Mouse (Mus musculus): ENCODE data around the gene Epgn. TPM values are rescaled to one million over a fixed set of nuclear protein-coding genes. Genes with fewer than 3 reads are reported as not detected.

Gene Epgn
- 0.09 and 0.23 TPM in 2 replicates for polyA plus RNA-seq (2015; fragmentation: Nextera tagmentation; extraction: Ambion mirVana)

GRCm38 (mm10) chr5:91027164-91027563, at the start of gene Epgn:
Epgn (plus strand) TSS chr5:91027464.
- Histone ChIP-seq H3K27ac (no peak within 1 kb of the TSS), H3K9ac (no peak within 1 kb of the TSS), H3K4me2 (no peak within 1 kb of the TSS), H3K9me3 (replicated peaks) (no peaks in the 10 kb centered on the region), H3K4me1 (no peaks in the 10 kb centered on the region), H3K27me3 (no peaks in the 10 kb centered on the region), H3K36me3 (ENCODE audit: poor library complexity, severe bottlenecking) (peaks cover 3% of the 10 kb centered on the region; the same call in 1 of the 2 replicates), H3K4me3 (no peak within 1 kb of the TSS)
- ATAC-seq: no peak
- WGBS: 90% methylated on average over 6 of the region's 6 CpGs

GRCm38 (mm10) chr5:90980297-90980696, 47.0 kb upstream of the Epgn start:
- Histone ChIP-seq H3K27ac (no peak overlapping the region), H3K27me3 (no peaks in the 10 kb centered on the region), H3K36me3 (ENCODE audit: poor library complexity, severe bottlenecking) (peaks cover 11% of the 10 kb centered on the region), H3K9me3 (replicated peaks) (no peaks in the 10 kb centered on the region), H3K4me2 (no peak overlapping the region), H3K9ac (no peak overlapping the region), H3K4me1 (no peaks in the 10 kb centered on the region), H3K4me3 (no peak overlapping the region)
- ATAC-seq: no peak
- WGBS: 91% methylated on average over 7 of the region's 7 CpGs

GRCm38 (mm10) chr5:90987605-90988004, 39.7 kb upstream of the Epgn start:
- WGBS: 18% methylated on average over 5 of the region's 5 CpGs

GRCm38 (mm10) chr5:90988149-90988548, 39.1 kb upstream of the Epgn start:
- Histone ChIP-seq H3K4me1 (peaks cover 20% of the 10 kb centered on the region; the same call in 1 of the 2 replicates), H3K9me3 (replicated peaks) (no peaks in the 10 kb centered on the region), H3K36me3 (ENCODE audit: poor library complexity, severe bottlenecking) (0 out of 2 replicates have a peak, but pooled peaks cover 4% of the 10 kb centered on the region), H3K9ac (no peak overlapping the region), H3K4me3 (no peak overlapping the region), H3K4me2 (no peak overlapping the region), H3K27me3 (no peaks in the 10 kb centered on the region), H3K27ac (no peak overlapping the region)
- 22% methylated on average over 3 of the region's 3 CpGs for WGBS
- ATAC-seq: peak; percentile 51; the same call in 1 of the 2 replicates

More at GRCm38 (mm10) chr5:90987605-90988004, 39.7 kb upstream of the Epgn start:
- H3K27ac ChIP-seq: no peak overlapping the region
- H3K9me3 ChIP-seq (replicated peaks): no peaks in the 10 kb centered on the region
- H3K4me2 ChIP-seq: peak overlapping the region; percentile 24
- no peaks in the 10 kb centered on the region for H3K27me3 ChIP-seq
- ATAC-seq: peak; percentile 96
- H3K9ac ChIP-seq: no peak overlapping the region
- peaks cover 20% of the 10 kb centered on the region; the same call in 1 of the 2 replicates for H3K4me1 ChIP-seq
- H3K4me3 ChIP-seq: no peak overlapping the region
- H3K36me3 ChIP-seq (ENCODE audit: poor library complexity, severe bottlenecking): 0 out of 2 replicates have a peak, but pooled peaks cover 4% of the 10 kb centered on the region

- 0 out of 2 replicates have a peak, but pooled peaks cover 4% of the 10 kb centered on the region for H3K36me3 ChIP-seq (ENCODE audit: poor library complexity, severe bottlenecking)
- H3K9ac ChIP-seq: no peak overlapping the region
- WGBS: 82% methylated on average over 4 of the region's 4 CpGs
- no peak overlapping the region for H3K4me3 ChIP-seq
- H3K9me3 ChIP-seq (replicated peaks): no peaks in the 10 kb centered on the region
- peaks cover 20% of the 10 kb centered on the region; the same call in 1 of the 2 replicates for H3K4me1 ChIP-seq
- H3K27me3 ChIP-seq: no peaks in the 10 kb centered on the region
- ATAC-seq: no peak
- no peak overlapping the region for H3K4me2 ChIP-seq
- H3K27ac ChIP-seq: no peak overlapping the region
Measured at GRCm38 (mm10) chr5:90988592-90988991, 38.7 kb upstream of the Epgn start.

- Histone ChIP-seq H3K9me3 (replicated peaks) (no peaks in the 10 kb centered on the region), H3K4me2 (no peak overlapping the region), H3K4me1 (no peaks in the 10 kb centered on the region), H3K27me3 (no peaks in the 10 kb centered on the region), H3K36me3 (ENCODE audit: poor library complexity, severe bottlenecking) (peaks cover 15% of the 10 kb centered on the region), H3K4me3 (no peak overlapping the region), H3K27ac (no peak overlapping the region), H3K9ac (no peak overlapping the region)
- no peak for ATAC-seq
- 92% methylated on average over 8 of the region's 8 CpGs for WGBS
Measured at GRCm38 (mm10) chr5:90999942-91000341, 27.3 kb upstream of the Epgn start.

GRCm38 (mm10) chr5:91015216-91015615, 12.0 kb upstream of the Epgn start:
- H3K9ac ChIP-seq: no peak overlapping the region
- no peak overlapping the region for H3K4me3 ChIP-seq
- H3K27ac ChIP-seq: no peak overlapping the region
- no peaks in the 10 kb centered on the region for H3K27me3 ChIP-seq
- no peak for ATAC-seq
- H3K9me3 ChIP-seq (replicated peaks): no peaks in the 10 kb centered on the region
- no peaks in the 10 kb centered on the region for H3K4me1 ChIP-seq
- WGBS: 92% methylated on average over 10 of the region's 10 CpGs
- no peak overlapping the region for H3K4me2 ChIP-seq
- H3K36me3 ChIP-seq (ENCODE audit: poor library complexity, severe bottlenecking): no peaks in the 10 kb centered on the region

GRCm38 (mm10) chr5:91023114-91023513, 4.2 kb upstream of the Epgn start:
- H3K4me1 ChIP-seq: no peaks in the 10 kb centered on the region
- H3K4me3 ChIP-seq: no peak overlapping the region
- no peak overlapping the region for H3K4me2 ChIP-seq
- no peaks in the 10 kb centered on the region for H3K27me3 ChIP-seq
- H3K36me3 ChIP-seq (ENCODE audit: poor library complexity, severe bottlenecking): peaks cover 3% of the 10 kb centered on the region; the same call in 1 of the 2 replicates
- WGBS: 91% methylated on average over 8 of the region's 8 CpGs
- no peak overlapping the region for H3K9ac ChIP-seq
- no peak for ATAC-seq
- no peaks in the 10 kb centered on the region for H3K9me3 ChIP-seq (replicated peaks)
- H3K27ac ChIP-seq: no peak overlapping the region

- 87% methylated on average over 1 of the region's 1 CpGs for WGBS
- H3K4me1 ChIP-seq: no peaks in the 10 kb centered on the region
- no peak overlapping the region for H3K9ac ChIP-seq
- no peaks in the 10 kb centered on the region for H3K27me3 ChIP-seq
- no peak for ATAC-seq
- H3K36me3 ChIP-seq (ENCODE audit: poor library complexity, severe bottlenecking): peaks cover under 1% of the 10 kb centered on the region; the same call in 1 of the 2 replicates
- no peak overlapping the region for H3K4me2 ChIP-seq
- H3K4me3 ChIP-seq: no peak overlapping the region
- H3K9me3 ChIP-seq (replicated peaks): no peaks in the 10 kb centered on the region
- H3K27ac ChIP-seq: no peak overlapping the region
Measured at GRCm38 (mm10) chr5:91027840-91028239, 576 bp downstream of the Epgn start.

- Histone ChIP-seq H3K27me3 (no peaks in the 10 kb centered on the region), H3K9ac (no peak overlapping the region), H3K36me3 (ENCODE audit: poor library complexity, severe bottlenecking) (no peaks in the 10 kb centered on the region), H3K9me3 (replicated peaks) (no peaks in the 10 kb centered on the region), H3K4me3 (no peak overlapping the region), H3K4me1 (no peaks in the 10 kb centered on the region), H3K27ac (no peak overlapping the region), H3K4me2 (no peak overlapping the region)
- WGBS: 88% methylated on average over 2 of the region's 2 CpGs
- ATAC-seq: no peak
Measured at GRCm38 (mm10) chr5:91030629-91031028, 3.4 kb downstream of the Epgn start.

- no peak for ATAC-seq
- 89% methylated on average over 2 of the region's 2 CpGs for WGBS
- H3K4me1 ChIP-seq: no peaks in the 10 kb centered on the region
Measured at GRCm38 (mm10) chr5:91035341-91035740, 8.1 kb downstream of the Epgn start.

GRCm38 (mm10) chr5:91036628-91037027, 9.4 kb downstream of the Epgn start:
- Histone ChIP-seq H3K9me3 (replicated peaks) (no peaks in the 10 kb centered on the region), H3K27me3 (no peaks in the 10 kb centered on the region), H3K4me2 (no peak overlapping the region), H3K36me3 (ENCODE audit: poor library complexity, severe bottlenecking) (no peaks in the 10 kb centered on the region), H3K4me1 (no peaks in the 10 kb centered on the region), H3K9ac (no peak overlapping the region), H3K4me3 (no peak overlapping the region), H3K27ac (no peak overlapping the region)
- 93% methylated on average over 4 of the region's 4 CpGs for WGBS
- ATAC-seq: no peak

More at GRCm38 (mm10) chr5:91035341-91035740, 8.1 kb downstream of the Epgn start:
- Histone ChIP-seq H3K36me3 (ENCODE audit: poor library complexity, severe bottlenecking) (no peaks in the 10 kb centered on the region), H3K27me3 (no peaks in the 10 kb centered on the region), H3K4me3 (no peak overlapping the region), H3K4me2 (no peak overlapping the region), H3K9me3 (replicated peaks) (no peaks in the 10 kb centered on the region), H3K27ac (no peak overlapping the region), H3K9ac (no peak overlapping the region)

- no peaks in the 10 kb centered on the region for H3K9me3 ChIP-seq (replicated peaks)
- no peaks in the 10 kb centered on the region for H3K36me3 ChIP-seq (ENCODE audit: poor library complexity, severe bottlenecking)
- no peaks in the 10 kb centered on the region for H3K27me3 ChIP-seq
- ATAC-seq: no peak
- H3K4me2 ChIP-seq: no peak overlapping the region
- no peak overlapping the region for H3K4me3 ChIP-seq
- H3K4me1 ChIP-seq: no peaks in the 10 kb centered on the region
- H3K9ac ChIP-seq: no peak overlapping the region
- 75% methylated on average over 2 of the region's 2 CpGs for WGBS
- no peak overlapping the region for H3K27ac ChIP-seq
Measured at GRCm38 (mm10) chr5:91037756-91038155, 10.5 kb downstream of the Epgn start.

Measured in forebrain, embryonic 13.5 days (tissue).